Mouse (Mus musculus) kidney, postnatal 10 days (tissue): Measurements from ENCODE around the gene Zfp2.
A peak's percentile ranks its signal among the peaks of the same experiment; 100 is the strongest.

Experiments
- DNase-seq: peaks from one replicate; pipeline ENCODE4 v3.0.0; 2021; ENCODE audit warnings: mixed read lengths

Zfp2 gene

GRCm38 (mm10) chr11:50915671-50916320 is at the start of gene Zfp2:
Gene Zfp2 (minus strand): TSS chr11:50916165.
- DNase-seq: peak; percentile 95

DNA sequence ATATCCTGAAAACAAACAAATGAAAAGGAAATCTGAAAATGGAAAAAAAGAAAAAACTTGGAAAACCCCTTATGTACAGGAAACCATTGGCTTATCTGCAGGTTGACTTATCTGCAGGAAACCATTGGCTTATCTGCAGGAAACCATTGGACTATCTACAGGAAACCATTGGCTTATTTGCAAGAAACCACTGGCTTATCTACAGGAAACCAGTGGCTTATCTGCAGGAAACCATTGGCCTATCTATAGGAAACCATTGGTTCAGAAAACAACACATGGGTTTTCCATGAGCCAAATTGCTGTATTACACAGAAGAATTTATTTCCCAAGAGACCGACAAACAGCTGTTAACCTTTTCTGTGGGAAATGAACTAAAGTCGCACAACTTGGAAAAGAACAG is 48.9 kb upstream of the Zfp2 start:
- no peak for DNase-seq

GRCm38 (mm10) chr11:50953665-50954064 is 37.7 kb upstream of the Zfp2 start, which contains the start of gene Prop1:
Gene Prop1 (minus strand): TSS chr11:50953765.
- DNase-seq: no peak

- DNase-seq: peak; percentile 39
Observed at GRCm38 (mm10) chr11:50952290-50952689, 36.3 kb upstream of the Zfp2 start.

- no peak for DNase-seq
Observed at GRCm38 (mm10) chr11:50943506-50943905, 27.5 kb upstream of the Zfp2 start, which contains the start of gene 4933414I15Rik. Gene 4933414I15Rik (minus strand): TSS chr11:50943765.

DNA sequence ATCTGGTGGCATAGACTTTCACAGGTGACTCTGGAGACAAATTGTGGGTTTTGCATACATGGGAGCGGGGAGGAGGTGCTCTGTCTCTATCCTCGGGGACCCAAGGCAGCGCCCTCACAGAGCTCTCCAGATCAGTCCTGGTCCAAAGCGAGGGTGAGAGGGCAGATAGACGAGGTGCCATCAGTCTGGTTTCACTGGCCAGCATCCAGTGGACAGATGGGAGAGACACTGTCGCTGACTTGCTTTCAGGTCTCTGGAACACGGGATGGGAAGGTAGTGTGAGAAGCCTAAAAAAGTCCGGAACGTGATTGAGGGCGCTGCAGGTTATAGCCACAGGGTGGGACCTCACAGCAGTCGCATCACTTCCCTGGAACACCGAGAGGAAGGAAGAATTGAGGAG is 26.4 kb upstream of the Zfp2 start:
- no peak for DNase-seq

DNA sequence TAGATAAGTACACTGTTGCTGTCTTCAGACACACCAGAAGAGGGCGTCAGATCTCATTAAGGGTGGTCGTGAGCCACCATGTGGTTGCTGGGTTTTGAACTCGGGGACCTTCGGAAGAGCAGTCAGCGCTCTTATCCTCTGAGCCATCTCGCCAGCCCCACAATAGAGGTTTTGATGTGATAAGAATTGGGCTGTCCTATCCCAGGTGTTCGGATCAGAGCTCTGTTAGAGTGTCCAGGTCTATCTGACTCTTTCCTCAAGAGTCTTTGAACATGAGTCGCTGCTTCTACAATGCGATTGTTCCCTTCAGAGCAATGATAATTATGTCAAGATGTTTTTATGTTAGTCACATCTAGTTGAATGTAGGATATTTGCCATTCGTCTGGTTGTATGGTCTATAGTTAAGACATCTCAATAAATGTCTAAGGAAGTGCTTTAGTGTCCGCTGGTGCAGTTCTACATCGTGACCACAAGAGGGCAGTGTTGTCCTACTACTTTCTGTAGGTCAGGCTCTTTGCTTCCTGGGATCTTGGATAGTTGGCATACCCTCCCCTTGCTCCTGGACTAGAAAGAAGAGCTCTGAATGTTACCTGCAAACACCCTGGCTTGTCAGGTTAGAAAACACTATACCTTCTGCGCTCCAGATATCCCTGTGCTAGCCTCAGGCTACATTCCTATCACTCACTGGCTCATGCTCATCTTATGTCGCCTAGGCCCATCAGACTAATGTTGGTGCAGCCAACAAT is 23.8 kb upstream of the Zfp2 start:
- DNase-seq: peak; percentile 52

DNA sequence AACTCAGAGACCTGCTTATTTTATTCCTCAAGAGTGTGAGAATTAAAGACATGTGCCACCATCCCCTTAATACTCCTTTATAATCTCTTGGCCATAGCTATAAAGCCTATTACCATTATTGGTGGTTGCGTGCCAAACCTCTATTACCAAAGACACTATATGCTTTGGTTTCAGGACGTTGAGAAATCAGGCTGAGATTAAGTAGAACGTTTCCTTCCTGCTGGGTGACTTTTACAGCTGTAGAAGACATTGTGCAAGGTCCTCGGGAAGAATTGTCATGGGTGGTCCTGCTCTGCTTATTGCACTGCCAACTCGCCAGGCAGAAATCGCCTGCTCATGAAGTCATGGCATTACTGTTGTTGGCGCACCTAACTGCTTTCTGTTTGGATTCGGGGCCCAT is 22.5 kb upstream of the Zfp2 start:
- DNase-seq: no peak

- no peak for DNase-seq
Observed at GRCm38 (mm10) chr11:50932040-50932439, 16.1 kb upstream of the Zfp2 start.

- peak; percentile 91 for DNase-seq
Observed at GRCm38 (mm10) chr11:50931451-50931866, 15.5 kb upstream of the Zfp2 start, which contains the start of gene Zfp354b. Gene Zfp354b (minus strand): TSS chr11:50931633.

DNA sequence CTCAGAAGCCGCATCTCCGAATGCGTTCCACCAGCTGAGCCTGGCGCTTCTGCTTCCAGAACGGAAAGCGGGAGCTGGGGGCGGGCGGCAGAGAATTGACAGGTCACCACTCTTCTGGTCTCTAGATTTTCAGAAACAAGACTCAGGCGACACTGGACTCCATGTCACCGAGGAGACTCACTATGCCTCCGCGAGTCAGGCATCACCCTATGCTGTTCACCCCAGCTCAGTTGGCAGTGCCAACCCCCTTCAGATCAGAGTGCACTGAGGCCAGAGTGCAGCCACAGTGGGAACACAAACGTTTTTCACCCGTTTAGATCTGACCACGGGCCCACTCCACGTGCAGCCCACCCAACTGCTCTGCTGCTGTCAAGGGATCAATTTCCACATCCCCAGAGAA is 15.1 kb upstream of the Zfp2 start:
- DNase-seq: no peak

DNA sequence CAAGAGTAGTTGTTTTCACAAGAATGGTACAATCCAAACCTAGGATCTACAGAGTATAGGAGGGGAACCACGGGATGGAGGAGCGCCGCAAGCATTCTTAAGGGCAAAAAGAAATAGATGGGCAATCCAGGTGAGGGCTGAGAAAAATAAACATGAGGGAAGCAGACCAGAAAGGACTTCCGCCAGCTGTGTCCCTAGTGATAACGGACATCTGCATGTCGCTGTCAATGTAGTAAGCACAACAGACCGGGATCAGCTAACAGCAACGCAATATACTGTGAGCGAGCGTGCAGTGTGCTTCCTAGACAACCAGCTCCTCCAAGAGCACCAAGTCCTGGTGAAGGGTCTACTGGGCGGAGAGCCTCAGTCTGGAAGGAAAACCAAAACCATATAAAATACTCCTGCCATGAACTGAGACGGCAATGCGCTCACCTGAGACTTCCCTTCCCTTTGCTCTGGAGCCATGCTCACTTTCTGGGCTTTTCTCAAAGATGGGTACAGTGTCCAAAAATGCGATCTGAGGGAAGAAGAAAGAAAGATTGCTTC is 14.6 kb upstream of the Zfp2 start:
- no peak for DNase-seq

DNA sequence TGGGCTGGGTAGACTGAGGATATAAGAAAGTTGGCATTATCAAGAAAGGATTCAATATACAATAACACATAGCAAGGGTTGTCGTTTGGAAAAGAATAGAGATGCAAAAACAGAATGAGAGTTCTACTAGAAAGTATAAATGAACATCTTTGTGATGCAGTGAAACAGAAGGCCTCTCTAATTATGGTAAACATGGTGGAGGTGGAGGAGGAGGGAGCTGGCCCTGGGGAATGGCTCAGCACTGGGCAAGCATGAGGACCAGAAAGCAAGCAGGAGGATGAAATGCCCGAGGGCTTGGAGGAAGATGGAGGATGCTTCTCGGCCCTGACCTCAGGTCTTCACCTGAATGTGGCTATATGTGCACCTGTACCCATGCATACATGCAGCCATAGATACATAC is 1.5 kb downstream of the Zfp2 start:
- DNase-seq: no peak

GRCm38 (mm10) chr11:50913301-50913700 is 2.7 kb downstream of the Zfp2 start:
- DNase-seq: no peak

- DNase-seq: no peak
Observed at GRCm38 (mm10) chr11:50908136-50908535, 7.8 kb downstream of the Zfp2 start.

- DNase-seq: no peak
Observed at GRCm38 (mm10) chr11:50897359-50897758, 18.6 kb downstream of the Zfp2 start.

DNA sequence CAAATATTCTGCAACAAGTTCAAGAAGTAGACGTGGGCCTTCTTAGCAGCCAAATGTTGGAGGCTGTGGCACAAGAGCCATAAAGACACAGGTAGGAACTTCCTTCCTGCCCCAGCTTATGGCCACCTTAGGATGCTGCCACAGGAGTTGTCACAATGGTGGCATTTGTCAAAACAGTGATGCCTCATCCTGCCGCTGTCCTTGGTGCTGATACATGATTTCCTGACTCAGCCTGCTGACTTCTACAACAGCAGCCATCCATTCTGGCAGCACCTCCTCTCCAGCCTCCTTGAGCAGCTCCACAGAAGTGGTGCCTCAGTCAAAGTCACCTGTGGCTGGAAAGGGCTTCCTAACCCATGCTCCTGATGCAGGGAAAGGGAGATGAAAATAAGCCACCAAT is 23.5 kb downstream of the Zfp2 start:
- peak; percentile 10 for DNase-seq

- peak; percentile 92 for DNase-seq
Observed at GRCm38 (mm10) chr11:50887390-50888128, 28.4 kb downstream of the Zfp2 start, which contains the start of gene Zfp454. Gene Zfp454 (minus strand): TSS chr11:50887651.

DNA sequence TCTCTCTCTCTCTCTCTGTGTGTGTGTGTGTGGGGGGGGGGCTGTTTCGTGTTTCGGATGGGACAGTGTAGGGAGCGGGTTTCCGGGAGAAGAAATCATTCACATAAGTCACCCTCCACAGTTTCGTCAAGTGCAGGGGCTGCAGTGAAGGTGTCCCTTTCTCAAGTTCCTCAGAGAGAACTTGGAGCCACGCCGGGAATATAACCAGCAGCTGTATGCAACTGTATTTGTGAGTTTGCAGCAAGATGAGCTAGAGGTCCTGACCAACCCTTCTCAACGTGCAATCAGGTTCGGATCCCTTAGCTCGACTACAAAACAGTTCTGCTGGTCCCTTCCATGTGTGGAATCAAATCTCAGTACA is 29.1 kb downstream of the Zfp2 start:
- DNase-seq: peak; percentile 44

DNA sequence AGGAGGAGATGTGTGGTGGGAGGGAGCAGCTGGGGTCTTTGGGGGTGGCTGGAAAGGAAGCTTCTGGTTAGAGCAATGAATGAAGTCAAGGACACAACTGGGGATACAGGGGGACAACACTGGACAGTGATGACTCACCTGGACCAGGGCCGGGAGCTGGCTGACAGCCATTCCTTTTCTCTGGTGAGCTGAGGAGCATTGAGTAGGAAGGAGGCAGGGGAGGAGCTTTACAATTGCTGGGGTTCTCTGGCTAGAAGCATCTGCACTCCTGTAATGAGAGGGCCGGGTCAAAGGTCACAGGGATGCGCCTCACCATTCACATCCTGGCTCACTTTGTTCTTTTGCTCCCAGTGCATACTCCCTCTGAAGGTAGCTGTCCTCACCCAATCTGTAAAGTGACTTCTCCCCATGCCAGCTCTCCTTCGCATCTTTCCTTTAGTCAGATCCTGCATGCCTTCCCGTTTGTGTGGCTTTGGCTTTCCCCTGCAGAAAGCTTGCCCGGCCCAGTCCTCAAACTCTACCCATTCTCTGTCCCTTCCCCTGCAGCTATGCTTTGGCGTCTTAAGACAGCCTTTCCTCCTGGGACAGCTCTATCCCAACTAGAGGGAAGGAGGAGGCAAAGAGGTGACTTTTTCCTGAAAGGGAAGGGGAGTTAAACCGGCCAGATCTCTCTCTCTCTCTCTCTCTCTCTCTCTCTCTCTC is 29.6 kb downstream of the Zfp2 start:
- DNase-seq: peak; percentile 44

DNA sequence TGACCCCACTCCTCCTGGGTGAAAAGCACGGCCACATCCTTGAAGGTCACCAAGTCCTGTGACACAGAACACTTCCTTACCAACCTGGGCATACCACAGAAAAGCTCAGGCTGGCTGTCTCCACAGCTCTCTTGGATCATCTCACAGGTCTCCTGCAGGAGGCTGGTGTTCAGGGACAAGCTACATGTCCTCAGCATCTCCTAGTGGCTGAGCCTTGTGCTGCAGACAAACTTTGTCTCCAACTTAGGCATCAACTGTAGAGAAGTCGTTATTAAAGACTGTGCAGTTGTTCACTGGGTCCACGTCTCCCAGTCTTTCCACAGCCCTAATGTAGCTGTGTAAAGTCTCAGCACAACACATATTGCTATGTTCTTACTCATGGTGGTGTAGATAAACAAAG is 32.2 kb downstream of the Zfp2 start:
- DNase-seq: no peak

DNA sequence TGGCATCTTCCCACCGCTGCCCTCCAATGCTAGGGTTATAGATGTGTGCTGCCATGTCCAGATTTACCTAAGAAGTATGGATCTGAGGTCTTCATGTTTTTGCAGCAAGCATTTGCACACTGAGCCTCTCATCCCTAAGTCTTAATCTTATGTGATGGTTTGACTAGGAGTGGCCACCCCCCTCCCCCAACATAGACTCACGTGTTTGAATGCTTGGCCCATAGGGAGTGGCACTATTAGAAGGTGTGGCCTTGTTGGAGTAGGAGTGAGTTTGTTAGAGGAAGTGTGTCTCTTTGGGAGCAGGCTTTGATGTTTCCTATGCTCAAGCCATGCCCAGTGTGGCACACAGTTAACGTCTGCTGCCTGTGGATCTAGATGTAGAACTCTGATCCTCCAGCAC is 37.3 kb downstream of the Zfp2 start:
- DNase-seq: no peak
